Mouse (Mus musculus) thymus, adult 2 months (tissue): ENCODE data around the gene Abcc9. TPM values are rescaled to one million over a fixed set of nuclear protein-coding genes. Genes with fewer than 3 reads are reported as not detected.

Source experiments
- DNase-seq: peaks from one replicate; pipeline ENCODE4 v3.0.0; 2021
- H3K27ac ChIP-seq: fragments of 200-500 bp; 2 replicates; pipeline ENCODE4 v1.5.1; 2012; ENCODE audit warnings: low read length, control low read depth; ENCODE audit not compliant: control insufficient read depth, insufficient read depth
- H3K27me3 ChIP-seq: fragments of 200-500 bp; 2 replicates; pipeline ENCODE4 v1.6.1; 2012; ENCODE audit warnings: mild to moderate bottlenecking, low read length, moderate library complexity, mixed read lengths; ENCODE audit not compliant: control insufficient read depth, insufficient read depth
- H3K36me3 ChIP-seq: fragments of 200-500 bp; 2 replicates; pipeline ENCODE4 v1.6.1; 2012; ENCODE audit warnings: mild to moderate bottlenecking, low read length, moderate library complexity; ENCODE audit not compliant: control insufficient read depth, insufficient read depth
- H3K4me1 ChIP-seq: fragments of 200-500 bp; replicated peaks from 2 replicates; pipeline ENCODE4 v1.6.1; 2012; ENCODE audit warnings: low read length; ENCODE audit not compliant: control insufficient read depth, insufficient read depth
- H3K4me3 ChIP-seq: fragments of 200-500 bp; 2 replicates; pipeline ENCODE4 v1.5.1; 2012; ENCODE audit warnings: mild to moderate bottlenecking, low read length, control low read depth, moderate library complexity; ENCODE audit not compliant: control insufficient read depth, insufficient read depth
- CTCF ChIP-seq: fragments of 200-500 bp; IDR thresholded peaks from 2 replicates; pipeline ENCODE4 v1.5.1; 2012; ENCODE audit warnings: mild to moderate bottlenecking, control low read depth, low read length, moderate library complexity, borderline replicate concordance; ENCODE audit not compliant: control insufficient read depth, poor library complexity, insufficient read depth; ENCODE audit errors: extremely low read depth
- POLR2A ChIP-seq: fragments of 200-500 bp; IDR thresholded peaks from 2 replicates; pipeline ENCODE4 v1.6.1; 2012; ENCODE audit warnings: mild to moderate bottlenecking, low read length, control low read depth, moderate library complexity; ENCODE audit not compliant: control insufficient read depth, poor library complexity, insufficient read depth; ENCODE audit errors: extremely low read depth
- WGBS: fragments of 180-500 bp; shearing (Covaris S2); methylation state at CpG from one replicate; pipeline ENCODE4 v1.1.7; 2018; 5-methylcytosine and 5-hydroxymethylcytosine counted together
- polyA plus RNA-seq: library from polyadenylated mRNA; depleted of rRNA; stranded (reverse); fragments of >200 nt; gene quantifications from 2 replicates; pipeline ENCODE4 v1.2.3, GENCODE M21; 2012

Abcc9 gene
- polyA plus RNA-seq, 1 experiment = 2.9 TPM

DNA sequence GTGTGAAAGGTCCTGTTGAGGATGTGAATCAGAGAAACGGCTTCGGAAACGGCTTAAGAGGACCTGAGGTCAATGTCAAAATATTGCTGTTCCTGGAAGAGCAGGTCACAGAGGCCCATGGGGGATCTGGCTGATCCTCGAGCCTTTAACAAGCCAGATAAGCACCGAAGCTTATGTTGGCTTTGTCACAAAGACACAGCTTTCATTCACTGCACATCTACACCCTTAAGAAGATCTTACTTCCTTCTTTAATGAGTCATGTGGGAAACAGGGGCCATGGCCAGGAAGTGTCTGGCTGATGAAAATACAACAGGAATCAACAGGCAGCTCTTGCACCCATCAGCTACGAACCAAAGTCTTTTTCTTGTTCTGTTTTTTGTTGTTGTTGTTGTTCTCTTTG, 6.3 kb upstream of the Abcc9 start:
- H3K36me3 ChIP-seq = no peaks in the 10 kb centered on the region
- no peak for TF ChIP-seq POLR2A
- no peak for TF ChIP-seq CTCF
- no peak for DNase-seq
- no peak overlapping the region for H3K27ac ChIP-seq
- no peaks in the 10 kb centered on the region for H3K4me1 ChIP-seq
- no peaks in the 10 kb centered on the region for H3K27me3 ChIP-seq
- WGBS = 84% methylated on average over 6 of the region's 6 CpGs
- no peak overlapping the region for H3K4me3 ChIP-seq

DNA sequence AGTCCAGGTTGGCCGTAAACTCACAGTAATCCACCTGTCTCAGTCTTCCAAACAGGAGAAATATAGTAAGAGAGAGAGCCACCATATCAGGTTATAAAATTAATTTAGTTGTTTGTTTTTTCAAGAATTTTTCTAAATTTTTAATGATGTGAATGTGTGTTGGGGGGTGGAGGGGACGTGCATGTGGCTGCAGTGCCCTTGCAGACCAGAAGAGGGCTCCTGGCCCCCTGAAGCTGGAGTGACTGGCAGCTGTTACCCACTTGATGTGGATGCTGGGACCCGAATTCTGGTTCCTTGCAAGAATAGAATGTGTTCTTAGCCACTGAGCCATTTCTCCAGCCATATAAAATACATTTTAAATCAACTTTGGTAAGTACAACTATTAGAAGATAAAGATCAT, 4.6 kb upstream of the Abcc9 start:
- TF ChIP-seq CTCF = peak; percentile 49; the same call in 1 of the 2 replicates
- TF ChIP-seq POLR2A = no peak
- Histone ChIP-seq H3K27ac (no peak overlapping the region), H3K27me3 (no peaks in the 10 kb centered on the region), H3K4me1 (no peaks in the 10 kb centered on the region; the same call in 1 of the 2 replicates), H3K36me3 (no peaks in the 10 kb centered on the region), H3K4me3 (no peak overlapping the region)
- 86% methylated on average over 3 of the region's 3 CpGs for WGBS
- peak; percentile 17 for DNase-seq

- DNase-seq = no peak
- WGBS = 86% methylated on average over 11 of the region's 11 CpGs
- H3K27me3 ChIP-seq = no peaks in the 10 kb centered on the region
- TF ChIP-seq POLR2A = no peak
- TF ChIP-seq CTCF = no peak
- no peaks in the 10 kb centered on the region; the same call in 1 of the 2 replicates for H3K4me1 ChIP-seq
- H3K4me3 ChIP-seq = no peak overlapping the region
- H3K36me3 ChIP-seq = no peaks in the 10 kb centered on the region
- no peak overlapping the region for H3K27ac ChIP-seq
Measured at GRCm38 (mm10) chr6:142703441-142703930, 1.4 kb upstream of the Abcc9 start.

DNA sequence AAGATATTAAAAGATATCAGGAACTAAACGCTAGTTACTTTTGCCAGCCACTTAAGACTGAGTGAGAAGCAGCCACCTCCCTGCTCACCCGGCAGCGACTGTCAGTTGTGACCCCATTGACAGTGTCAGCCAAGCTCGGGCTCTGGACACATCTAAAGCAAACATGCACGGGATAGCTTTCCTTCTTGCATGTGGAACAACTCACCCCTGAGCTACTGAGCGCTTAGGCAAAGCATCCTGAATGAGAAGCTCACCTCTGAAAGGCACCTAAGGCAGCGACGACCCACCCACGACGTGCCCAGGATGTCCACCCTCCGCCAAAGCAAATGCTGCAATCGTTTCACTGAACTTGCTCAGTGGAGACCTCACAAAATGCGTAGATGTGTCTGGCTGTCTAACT, 954 bp downstream of the Abcc9 start:
- Histone ChIP-seq H3K4me3 (no peak overlapping the region), H3K27me3 (no peaks in the 10 kb centered on the region), H3K27ac (no peak overlapping the region), H3K4me1 (no peaks in the 10 kb centered on the region; the same call in 1 of the 2 replicates), H3K36me3 (no peaks in the 10 kb centered on the region)
- no peak for TF ChIP-seq POLR2A
- TF ChIP-seq CTCF = no peak
- 92% methylated on average over 13 of the region's 13 CpGs for WGBS
- DNase-seq = no peak

DNA sequence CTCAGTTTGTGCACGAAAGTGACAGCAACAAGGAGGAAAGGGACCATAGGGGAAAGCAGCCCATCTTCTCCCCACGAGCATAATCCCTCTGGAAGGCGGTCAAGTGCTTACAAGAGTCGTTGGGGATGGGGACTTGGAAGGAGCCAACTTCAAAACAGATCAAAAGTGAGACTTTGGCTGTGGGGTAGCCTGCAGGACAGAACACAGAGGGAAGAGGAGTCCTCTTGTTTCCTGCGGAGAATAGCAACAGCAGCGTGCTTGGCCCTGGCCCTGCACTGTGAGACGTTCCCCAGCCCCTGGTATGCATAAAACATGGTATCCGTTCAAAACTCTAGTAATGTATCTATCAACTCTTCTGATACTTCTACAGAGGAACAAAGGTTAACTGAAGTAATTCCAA, 1.4 kb downstream of the Abcc9 start:
- TF ChIP-seq POLR2A (no peak), CTCF (no peak)
- no peak for DNase-seq
- H3K27me3 ChIP-seq = no peaks in the 10 kb centered on the region
- no peak overlapping the region for H3K27ac ChIP-seq
- no peaks in the 10 kb centered on the region for H3K36me3 ChIP-seq
- no peaks in the 10 kb centered on the region; the same call in 1 of the 2 replicates for H3K4me1 ChIP-seq
- 85% methylated on average over 8 of the region's 8 CpGs for WGBS
- no peak overlapping the region for H3K4me3 ChIP-seq

DNA sequence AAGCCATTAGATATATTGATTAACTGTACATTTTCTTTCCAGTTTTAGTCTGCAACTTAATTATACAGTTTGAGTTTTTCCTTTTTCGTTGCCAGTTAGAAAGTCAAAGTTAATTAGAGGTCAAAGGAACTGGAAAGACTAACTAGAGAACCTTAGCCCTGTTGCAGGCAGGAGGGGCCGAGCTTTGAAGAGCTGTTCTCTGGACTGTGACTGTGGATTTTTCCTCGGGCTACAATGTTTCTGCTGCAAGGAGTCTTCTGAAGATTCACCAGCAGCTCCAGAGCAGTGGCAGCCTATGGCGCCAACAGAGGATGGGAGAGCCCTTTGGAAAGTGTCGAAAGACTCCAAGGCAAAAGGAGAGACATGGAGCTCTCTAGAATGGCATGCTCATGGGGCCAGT, 10.0 kb downstream of the Abcc9 start:
- H3K4me1 ChIP-seq = no peaks in the 10 kb centered on the region
- DNase-seq = no peak
- no peak overlapping the region for H3K27ac ChIP-seq
- TF ChIP-seq CTCF (no peak), POLR2A (no peak)
- H3K4me3 ChIP-seq = no peak overlapping the region
- H3K36me3 ChIP-seq = no peaks in the 10 kb centered on the region
- WGBS = 90% methylated on average over 5 of the region's 5 CpGs
- H3K27me3 ChIP-seq = no peaks in the 10 kb centered on the region

- TF ChIP-seq CTCF (no peak), POLR2A (no peak)
- Histone ChIP-seq H3K4me3 (no peak overlapping the region), H3K27me3 (no peaks in the 10 kb centered on the region), H3K36me3 (no peaks in the 10 kb centered on the region), H3K4me1 (no peaks in the 10 kb centered on the region), H3K27ac (no peak overlapping the region)
- 92% methylated on average over 11 of the region's 11 CpGs for WGBS
- no peak for DNase-seq
Measured at GRCm38 (mm10) chr6:142689673-142690072, 12.4 kb downstream of the Abcc9 start.
